Mouse (Mus musculus) layer of hippocampus, postnatal 10 days (tissue): ENCODE measurements around the gene Gm42417. TPM values are rescaled to one million over a fixed set of nuclear protein-coding genes. Genes with fewer than 3 reads are reported as not detected.

Experiments used
- DNase-seq, 2 experiments: peaks; one replicate each; pipeline ENCODE4 v3.0.0; 2021; ENCODE audit warnings: low spot score in 2 of 2
- total RNA-seq, 2 experiments: library from RNA; stranded (reverse); gene quantifications; 2 replicates each; pipeline ENCODE4 v1.2.3; 2021

The Gm42417 gene
- total RNA-seq, 2 experiments from 2014 or later, result 0.18 TPM; not detected in 1

DNA sequence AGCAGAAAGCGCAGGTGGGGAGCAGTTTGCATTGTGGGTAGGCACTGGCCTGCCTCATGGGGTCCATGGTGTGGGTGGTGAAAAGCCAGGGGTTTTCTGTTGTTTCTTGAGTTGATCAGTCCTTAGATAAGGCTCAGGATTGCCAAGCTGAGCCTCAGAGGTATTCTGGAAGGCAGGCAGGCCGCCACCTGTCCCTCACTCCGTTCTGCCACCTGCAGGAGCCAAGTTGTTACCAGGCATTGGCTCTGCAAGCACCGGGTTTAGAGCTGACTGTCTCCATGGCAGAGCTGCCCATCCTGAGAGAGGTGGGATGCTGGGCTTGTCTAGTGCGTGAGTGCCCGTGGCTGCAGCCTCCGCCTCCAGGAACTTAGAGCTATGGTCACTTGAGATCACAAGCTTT, 17.0 kb downstream of the Gm42417 start:
- no peak for DNase-seq

DNA sequence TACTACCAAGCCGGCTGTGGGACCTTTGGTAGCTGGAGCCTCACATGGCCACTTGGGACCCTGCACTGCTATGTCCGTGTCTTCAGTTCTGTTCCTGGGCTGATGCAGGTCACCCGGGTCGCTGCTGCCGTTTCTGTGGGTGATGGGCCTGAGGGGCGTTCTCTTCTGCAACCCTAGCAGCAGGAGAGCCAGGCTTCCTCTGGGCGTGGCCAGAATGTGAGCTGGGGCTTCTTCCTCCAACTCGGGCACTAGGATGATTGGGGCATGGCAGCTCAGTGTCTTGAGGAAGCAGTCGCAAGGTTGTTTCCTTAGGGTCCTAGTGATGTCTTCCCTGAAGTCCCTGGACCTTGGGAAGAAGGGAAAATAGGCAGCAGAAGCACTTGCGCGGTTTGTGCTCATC, 19.6 kb downstream of the Gm42417 start:
- DNase-seq, result no peak

DNA sequence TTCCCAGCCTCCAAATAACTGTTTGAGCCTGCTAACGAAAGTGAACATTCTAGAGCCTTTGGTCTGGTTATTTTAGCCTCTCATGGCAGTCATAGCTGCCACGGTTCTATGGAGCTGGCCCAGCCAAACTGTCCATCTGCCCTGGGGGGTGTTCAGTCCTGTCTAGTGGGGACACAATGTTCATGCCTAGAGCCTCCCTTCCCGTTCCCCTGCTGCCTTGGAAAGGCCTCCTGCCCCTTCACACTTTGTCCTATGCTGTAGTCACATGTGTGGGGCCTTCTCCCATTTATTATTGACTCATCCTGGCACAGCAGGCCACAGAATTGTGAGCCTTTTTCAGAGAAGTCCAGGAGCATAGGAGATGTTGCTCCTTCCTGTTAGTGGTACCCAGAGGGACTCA, 21.0 kb downstream of the Gm42417 start:
- no peak for DNase-seq

DNA sequence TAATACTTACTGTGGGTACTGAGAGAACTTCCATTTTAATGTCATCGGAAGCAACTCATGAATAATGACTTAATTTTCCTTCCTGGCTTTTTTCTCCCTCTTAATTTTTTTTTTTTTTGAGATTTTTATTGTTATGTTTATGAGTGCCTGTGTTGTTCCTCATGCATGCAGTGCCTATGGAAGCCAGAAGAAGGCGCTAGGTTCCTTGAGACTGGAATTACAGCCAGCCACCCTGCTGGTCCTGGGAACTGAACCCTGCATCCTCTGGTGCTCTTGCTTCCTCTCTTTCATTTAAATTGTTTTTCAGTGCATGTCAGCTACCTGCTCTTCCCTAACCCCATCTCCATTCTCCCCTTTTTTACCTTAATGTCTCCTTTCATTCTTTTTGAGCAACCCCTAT, 25.5 kb downstream of the Gm42417 start:
- peak in 1 of 2 experiments; percentile 60 for DNase-seq

DNA sequence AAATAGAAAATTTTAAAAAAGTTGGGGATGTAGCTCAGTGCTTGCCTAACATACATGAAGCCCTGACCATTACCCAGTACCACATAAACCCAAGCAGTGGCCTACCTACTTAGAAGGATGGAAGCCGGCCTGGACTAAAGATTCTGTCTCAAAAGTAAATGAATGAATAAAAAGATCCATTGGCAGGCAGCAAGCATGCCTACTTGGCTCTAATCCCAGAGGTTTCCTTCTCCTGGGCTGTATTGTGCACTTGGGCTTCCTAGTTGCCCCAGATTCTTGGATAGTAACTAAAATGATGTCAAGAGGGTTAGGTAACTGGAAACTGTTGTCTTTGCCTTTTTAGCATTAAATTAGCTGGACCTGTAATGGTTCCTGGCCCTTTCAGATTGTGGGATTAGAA, 25.9 kb downstream of the Gm42417 start:
- DNase-seq, result no peak

- DNase-seq, result no peak
Measured at GRCm38 (mm10) chr1:36512966-36513280, 26.3 kb downstream of the Gm42417 start.

- peak; percentile 50 to 69 for DNase-seq
Measured at GRCm38 (mm10) chr1:36512089-36512965, 26.9 kb downstream of the Gm42417 start.

DNA sequence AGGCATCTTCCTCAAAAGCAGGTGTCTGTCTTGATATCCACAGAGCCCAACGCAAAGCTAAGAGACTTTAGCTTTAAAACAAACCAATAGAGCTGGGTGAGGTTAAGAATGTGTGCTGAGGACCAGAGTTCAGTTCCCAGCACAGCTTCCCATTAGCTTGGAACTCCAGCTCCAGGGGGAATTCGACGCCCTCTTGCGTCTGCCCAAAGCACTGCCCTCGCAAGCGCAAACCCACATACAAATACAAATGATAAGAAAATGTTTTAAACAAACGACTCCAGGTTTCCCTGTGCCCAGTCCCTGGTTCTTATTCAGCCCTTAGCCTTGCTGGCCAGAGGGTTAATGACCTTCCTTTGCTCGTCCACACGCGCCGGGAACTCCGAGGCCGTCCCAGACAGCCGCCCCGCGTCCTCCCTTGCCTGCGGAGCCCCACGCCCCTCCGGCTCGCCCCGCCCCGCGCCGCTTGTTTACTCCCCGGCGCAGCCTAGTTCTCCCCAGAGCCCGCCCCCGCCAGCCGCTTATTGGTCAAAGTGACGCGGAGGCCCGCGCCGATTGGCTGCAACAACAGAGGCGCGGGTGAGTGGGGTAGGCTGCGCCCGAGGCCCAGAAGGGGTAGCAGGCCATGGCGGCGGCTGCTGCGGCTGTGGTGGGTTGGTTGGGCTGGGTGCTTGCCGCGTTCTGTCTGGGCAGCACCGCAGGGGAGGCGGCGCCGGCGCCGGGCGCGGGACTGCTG, 27.8 kb downstream of the Gm42417 start, which contains the start of gene Cnnm3:
TSS of gene Cnnm3 (plus strand) at position 579 of the 733 bp plus-strand sequence.
- DNase-seq, result peak; percentile 100

DNA sequence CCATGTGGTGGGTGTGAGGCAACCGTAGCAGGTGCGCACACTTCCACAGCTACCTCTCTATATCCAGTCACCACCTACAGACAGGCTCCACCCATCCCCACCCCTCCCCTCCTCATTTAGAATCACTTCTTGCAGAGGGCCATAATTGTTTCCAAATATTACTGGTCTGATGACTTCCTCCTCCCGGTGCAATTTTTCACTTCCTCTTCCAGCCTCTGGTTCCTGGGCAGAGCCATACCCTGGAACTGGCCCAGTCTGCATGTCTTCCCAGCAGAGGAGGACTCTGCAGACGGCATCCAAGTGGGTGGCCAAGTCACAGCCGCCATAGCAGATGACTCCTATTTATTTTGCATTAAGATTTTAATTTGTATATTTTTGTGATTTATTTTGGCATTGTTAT, 31.0 kb downstream of the Gm42417 start:
- no peak for DNase-seq

DNA sequence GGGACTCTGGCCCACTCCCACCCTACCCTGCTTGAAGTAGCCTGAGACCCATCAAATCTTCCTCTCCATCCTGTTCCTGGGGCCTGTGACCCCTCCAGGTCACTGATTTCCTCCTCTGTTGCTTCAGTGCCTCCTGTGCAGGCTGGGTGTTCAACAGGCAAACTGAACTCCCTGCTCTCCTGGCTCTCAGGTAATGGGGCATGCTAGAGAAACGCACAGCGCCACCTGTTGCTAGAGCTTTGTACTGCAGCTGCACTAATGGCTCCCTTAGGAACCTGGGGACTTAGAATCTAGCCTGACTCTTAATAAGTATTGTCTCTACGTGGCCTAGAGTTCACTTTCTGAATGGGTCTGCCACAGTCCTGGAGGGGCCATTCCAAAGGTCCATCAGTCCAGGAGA, 38.0 kb downstream of the Gm42417 start:
- peak; percentile 79 to 85 for DNase-seq

- no peak for DNase-seq
Measured at GRCm38 (mm10) chr1:36497312-36497711, 41.9 kb downstream of the Gm42417 start.

DNA sequence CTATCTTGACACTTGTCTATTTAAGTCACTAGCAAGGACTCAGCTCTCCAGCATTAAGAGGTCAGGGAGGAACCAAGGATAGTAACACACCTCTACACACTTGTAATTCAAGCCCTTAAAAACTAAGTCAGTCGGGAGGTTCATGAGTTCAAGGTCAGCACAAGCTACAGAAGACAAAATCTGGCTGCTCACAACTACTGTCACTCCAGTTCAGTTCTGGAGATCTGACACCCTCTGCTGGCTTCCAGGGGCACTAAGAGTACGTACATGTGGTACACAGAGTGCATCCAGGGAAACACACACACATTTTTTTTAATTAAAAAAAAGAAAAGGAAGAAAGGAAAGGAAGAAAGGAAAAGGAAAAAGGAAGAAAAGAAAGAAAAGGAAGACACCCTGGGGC, 42.5 kb downstream of the Gm42417 start:
- DNase-seq, result no peak

DNA sequence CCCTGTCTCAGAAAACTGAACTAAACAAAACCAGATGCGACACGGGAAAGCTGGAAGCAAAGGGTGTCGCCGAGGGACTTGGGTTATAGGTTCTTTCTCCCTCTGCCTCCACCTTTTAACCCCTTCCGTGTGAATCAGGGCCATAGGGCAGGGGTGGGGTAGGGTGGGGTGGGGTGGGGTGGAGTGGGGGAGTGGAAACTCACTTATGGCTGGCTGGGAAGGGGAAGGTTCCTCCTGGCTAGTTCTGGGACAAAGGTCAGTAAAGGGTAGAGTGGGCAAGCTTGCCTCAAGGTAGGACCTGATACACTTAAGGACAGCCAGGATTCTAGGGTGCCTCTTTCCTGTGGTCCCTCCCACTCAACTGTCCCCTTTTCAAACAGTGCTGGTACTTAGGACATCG, 45.9 kb downstream of the Gm42417 start:
- no peak for DNase-seq

DNA sequence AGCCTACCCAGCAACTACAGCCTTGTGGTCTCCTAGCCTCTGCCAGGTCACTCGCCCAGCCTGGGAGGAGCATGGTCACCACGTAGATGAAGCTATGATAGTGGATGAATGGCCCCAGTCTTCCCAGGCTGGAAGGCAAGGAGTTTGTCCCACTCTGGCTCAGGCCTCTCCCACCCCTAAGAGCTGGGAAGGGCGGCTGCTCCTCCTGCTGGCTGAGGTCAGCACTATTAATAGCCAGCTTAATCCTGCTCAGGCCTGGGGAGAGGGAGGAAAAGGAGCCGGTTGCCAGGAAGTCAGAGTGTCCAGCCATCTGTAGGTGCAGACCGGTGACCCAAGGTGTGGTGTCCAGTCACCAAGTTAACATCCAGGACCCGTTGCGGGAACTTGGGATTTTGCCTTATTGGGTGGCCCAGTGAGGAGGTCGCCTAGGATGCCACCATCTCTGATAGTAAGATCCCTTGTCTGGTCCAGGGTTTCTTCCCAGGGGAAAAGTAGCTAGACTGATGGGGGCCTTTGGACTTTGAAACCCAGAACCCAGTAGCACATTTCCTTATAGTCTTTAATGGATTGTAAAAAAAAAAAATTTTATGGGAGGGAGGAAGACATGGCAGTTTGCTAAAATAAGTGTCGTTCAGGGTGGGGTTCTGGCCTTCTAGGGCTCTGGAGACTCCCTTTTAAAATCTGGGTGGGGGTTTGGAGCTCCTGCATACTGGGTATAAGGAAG, 46.7 kb downstream of the Gm42417 start:
- no peak for DNase-seq

- no peak for DNase-seq
Measured at GRCm38 (mm10) chr1:36489661-36490060, 49.6 kb downstream of the Gm42417 start.

DNA sequence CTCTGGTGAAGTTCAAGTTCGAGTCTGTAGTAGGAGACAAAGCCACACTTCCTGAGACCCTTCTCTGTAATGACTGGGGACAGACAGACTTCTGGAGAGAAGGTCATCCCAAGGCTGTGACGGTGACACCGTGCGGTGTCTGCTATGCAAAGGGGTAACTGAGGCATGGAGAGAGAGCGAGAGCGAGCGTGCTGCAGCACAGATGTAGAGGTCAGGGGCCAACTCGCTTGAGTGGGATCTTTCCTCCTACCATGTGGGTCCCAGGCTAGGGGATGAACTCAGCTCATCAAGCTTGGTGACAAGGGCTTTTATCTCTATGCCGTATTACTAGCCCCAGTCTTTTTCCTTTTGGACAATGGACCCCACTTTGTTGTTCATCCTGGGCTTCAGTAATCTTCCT, 52.1 kb downstream of the Gm42417 start:
- DNase-seq, result no peak

DNA sequence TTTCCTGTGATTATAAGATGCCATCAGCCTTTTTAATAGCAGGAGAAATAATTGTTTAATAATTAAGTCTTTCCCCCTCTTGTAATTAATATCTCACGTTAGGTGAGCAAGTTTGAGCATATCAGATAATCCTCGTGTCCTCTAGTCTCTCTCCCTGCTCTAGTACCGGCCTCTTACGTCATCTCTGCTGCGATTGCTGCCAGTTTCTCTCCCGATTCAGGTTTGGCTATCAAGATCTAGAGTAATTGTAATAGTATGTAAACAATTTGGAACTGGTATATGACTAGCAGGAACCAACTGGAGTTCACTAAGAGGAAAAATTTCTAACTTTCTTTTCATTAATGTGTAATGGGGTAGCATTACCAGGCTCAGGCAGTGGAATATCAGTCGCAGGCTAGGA, 54.1 kb downstream of the Gm42417 start:
- no peak for DNase-seq

DNA sequence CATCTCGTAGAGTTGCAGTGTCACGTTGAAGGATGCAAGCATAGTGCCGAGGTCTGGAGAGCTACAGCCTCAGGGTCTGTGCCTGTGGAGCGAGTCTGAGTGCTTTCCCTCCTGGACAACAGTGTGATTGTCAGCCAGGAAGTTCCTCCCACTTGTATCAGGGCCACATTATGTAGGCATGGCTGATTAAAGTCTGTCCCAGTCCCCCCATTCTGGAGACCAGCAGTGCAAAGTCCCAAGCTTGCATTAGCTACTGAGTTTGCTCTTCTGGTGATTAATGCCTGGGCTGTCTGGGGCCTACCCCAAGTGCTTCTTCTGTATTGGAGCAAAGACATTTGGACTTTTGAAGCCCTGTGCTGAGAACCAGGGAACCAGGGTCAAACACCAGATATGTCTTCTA, 55.4 kb downstream of the Gm42417 start:
- no peak for DNase-seq
